Mouse (Mus musculus): ENCODE results near the gene Hcst.

The Hcst gene

DNA sequence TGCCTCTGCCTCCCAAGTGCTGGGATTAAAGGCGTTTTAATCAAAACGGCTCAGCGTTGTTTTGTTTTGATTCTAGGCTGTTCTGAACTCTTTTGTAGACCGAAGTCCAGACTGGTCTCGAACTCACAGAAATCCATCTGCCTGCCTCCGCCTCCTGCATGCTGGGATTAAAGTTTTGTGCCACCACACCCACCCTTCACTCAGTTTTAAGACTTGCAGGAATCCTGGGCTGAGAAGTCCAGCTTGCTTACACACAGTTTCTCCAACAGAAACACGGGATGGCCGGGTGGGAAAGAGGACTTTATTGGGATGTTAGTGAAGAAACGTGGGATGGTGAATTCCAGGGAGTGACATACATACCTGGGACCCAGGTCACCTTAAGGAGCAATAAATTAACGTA lies 15.0 kb upstream of the Hcst start:
- intact Hi-C loops (cut with DNase I): loop anchor here (5.0 kb wide), 3 partner anchors 37 to 87 kb away; no protein-coding TSS in a partner anchor

DNA sequence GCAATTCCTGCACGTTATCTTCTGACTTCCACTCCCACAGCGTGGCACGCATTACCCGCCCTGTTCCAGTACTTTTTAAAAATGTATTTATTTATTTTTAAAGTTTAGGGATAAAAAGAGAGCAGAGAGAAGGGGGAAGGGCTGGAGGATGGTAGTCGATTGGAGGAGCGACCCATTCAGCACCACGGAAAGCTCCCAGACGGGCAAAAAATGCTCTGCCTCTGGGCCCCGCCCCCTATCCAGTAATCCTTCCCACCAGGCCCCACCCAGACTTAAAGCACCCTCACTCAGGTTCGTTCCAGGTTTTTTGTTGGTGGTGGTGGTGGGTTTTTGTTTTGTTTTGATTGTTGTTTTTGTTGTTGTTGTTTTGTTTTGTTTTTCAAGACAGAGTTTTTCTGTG lies 14.6 kb upstream of the Hcst start:
- intact Hi-C loops (cut with DNase I): loop anchor here (5.0 kb wide), 2 partner anchors 37 to 87 kb away; no protein-coding TSS in a partner anchor

DNA sequence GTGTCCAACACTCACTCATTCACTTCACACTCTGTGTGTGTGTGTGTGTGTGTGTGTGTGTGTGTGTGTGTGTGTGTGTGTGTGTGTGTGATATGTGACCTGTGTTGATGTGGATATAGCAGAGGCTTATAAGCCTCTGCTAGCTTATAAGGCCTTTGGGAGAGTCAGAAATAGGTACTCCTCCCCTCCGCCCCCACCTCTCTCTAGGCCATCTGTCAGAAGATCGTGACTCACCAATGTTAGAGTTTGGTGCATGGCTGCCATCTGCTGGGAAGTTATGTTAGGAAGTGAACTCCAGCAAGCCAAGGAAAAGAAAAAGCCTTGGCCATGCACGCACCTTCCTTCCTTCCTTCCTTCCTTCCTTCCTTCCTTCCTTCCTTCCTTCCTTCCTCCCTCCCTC lies 12.1 kb upstream of the Hcst start:
- intact Hi-C loops (cut with DNase I): loop anchor here (1.0 to 5.0 kb wide), 3 partner anchors 34 to 84 kb away; no protein-coding TSS in a partner anchor

DNA sequence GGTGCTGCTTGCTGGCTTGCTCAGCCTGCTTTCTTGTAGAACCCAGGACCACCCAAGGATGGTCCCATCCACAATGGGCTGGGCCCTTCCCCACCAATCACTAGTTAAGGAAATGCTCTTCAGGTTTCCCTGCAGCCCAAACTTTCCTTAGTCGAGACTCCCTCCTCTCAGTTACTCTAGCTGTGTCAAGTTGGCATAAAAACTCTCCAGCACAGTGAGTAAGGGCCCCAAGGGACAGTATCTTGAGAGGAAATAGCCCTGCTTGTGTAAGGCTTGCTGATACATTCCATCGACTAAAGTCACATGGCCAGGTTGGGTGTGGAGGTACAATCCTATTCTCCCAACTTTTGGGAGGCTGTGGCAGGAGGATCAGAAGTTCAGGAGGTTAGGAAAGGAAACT lies 10.5 kb upstream of the Hcst start:
- intact Hi-C loops (cut with DNase I): loop anchor here (5.0 kb wide), 2 partner anchors 33 to 83 kb away; no protein-coding TSS in a partner anchor

DNA sequence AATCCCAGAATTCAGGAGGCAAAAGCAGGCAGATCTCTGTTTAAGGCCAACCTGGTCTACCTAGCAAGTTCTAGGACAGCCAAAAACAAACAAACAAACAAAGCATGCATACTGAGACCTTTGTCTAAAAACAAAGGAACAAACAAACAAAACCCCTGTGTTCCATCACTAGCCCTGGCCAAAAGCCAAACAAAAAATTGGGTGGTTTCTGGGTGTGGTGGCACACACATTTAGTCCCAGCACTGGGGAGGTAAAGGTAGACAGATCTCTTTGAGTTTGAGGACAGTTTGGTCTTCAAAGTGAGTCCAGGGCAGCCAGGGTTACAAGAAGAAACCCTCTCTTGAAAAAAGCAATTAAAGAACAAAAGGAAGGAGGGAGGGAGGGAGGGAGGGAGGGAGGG lies 9.7 kb upstream of the Hcst start:
- intact Hi-C loops (cut with DNase I): no loop called here

DNA sequence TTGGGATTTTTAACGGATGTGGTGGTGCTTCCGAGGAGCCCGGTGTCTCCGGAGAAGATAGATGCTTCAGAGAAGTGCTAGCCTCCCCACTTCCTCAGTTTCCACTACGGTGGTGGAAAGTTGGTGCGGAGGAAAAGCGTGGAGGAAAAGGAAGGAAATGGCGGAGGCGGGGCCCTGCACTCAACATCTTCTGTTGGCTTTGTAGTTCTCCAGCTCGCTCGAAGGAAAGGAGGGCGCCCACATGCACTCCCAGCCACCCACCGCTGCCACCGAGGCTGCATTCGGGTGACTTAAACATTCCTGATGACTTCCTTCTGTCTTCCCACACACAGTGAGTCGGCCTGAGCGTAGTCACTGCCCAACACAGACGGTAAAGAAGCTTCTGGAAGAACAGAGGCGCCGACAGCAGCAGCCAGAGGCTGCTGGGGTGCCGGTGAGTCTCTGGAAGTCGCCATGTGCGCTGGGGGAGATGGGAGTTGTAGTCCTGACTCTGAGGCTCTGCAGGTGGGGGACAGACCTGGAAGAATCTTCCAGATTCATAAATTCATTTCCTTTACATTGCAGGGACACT lies 3.5 kb upstream of the Hcst start:
- intact Hi-C loops (cut with DNase I): no loop called here

DNA sequence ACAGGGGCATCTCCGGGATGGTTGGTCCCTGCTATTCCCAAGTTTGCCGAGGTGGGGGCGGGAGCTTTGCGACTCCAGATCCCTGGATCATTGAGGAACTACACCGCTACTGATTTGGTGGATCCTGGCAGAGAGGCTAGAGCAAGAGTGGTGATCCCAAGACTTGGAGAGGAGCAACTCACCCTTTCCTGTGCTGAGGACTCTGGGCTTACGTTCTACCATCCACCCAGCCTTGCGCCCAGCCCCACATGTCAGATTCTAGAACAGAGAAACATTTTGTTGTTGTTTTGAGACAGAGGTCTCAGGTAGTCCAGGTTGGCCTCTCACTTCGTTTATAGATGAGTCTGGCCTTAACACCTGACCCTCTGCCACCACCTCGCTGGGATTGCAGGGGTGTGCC lies 2.9 kb upstream of the Hcst start:
- intact Hi-C loops (cut with DNase I): no loop called here

DNA sequence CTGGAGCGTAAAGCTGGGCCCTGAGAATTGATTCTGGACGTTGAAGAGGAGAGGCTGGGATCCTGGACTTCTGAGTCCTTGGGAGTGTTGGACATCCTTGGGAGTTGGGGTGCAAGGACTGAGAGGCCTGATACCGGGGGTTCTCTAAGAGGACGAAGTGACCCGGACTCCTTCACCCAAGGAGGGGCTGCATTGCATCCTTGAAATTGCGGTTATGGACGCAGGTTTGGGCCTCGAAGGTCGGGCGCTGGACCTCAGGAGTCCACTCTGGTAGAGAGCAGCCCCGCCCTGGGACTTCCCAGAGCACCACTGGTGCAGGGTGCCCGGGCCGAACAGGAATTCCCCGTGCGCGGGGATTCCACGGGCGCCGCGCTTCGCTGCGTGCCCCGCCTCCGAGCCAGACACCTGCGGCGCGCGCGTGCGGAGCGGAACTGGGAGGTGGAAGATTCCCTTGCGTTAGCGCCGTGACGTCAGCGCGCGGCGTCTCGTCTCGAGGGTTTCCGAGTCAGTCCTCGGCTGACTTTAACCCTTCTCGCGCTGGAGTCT lies 2.3 kb upstream of the Hcst start:
- intact Hi-C loops (cut with DNase I): no loop called here

DNA sequence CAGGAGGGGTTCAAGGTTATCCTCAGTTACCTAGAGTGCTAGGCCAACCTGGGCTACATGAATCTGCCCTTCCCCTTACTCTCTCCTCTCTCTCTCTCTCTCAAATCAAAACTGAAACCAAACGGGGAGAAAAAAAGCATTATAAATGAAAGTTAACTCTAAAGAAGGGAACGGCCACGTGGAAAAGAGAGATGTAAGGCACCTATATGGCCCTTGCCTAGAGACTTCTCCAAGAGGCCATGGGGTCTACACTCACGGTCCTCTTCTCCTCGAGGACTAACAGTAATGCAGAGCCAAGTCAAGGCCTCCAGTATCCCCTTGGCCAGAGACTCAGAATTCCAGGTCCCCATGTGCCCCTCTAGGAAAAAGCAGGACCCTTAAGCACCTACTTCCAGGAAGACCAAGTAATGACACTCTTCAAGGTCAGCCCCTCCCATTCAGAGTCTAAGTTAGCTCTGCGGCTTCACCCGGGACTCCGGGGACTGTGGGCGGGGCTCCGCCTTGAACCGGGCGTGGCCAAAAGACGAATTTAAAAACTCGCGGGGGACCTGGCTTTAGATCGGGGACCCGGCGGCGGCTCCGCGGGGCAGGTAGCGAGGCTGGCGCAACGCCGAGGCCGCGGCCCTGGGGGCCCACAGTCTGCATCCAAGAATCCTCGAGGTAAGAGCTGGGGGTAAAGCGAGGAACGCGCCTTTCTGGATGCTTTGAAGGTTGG lies 1.7 kb upstream of the Hcst start, which contains the start of gene Nfkbid:
Gene Nfkbid, plus strand, starts transcription at position 558 of the 715 bp plus-strand sequence.
- intact Hi-C loops (cut with DNase I): no loop called here

DNA sequence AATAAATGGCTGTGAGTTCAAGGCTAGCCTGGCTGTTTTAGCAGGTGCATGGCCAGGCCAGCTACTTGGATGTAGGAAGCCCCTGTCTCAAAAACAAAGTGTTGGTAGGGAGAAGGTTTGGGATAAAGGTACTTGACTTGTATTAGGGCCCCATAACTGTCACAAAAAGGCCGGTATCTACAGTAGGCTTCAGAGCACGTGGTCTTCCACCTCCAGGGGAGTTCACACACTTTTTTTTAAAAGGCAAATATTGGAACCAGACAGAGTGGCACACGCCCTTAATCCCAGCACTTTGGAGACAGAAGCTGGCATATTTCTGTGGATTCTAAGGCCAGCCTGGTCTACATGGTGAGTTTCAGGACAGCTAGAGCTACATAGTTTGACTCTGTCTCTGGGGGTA lies 1.0 kb upstream of the Hcst start:
- intact Hi-C loops (cut with DNase I): no loop called here

DNA sequence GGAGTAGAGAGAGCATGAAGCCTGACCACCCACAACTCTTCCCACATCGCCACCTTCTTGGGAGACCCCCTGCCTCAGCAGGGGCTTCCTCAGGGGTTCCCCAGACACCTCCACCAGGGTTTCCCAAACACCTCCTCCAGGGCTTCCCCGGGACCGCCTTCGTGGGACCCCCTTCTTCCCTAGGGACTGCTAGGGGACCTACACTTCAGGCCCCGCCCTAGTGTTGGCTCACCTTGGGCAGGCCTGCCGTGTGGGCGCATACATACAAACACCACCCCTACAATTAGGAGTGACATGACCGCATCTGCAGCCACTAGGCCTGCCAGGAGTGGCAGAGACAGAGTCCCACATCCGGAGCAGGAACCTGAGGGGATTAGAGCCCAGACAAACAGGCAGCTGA lies 1.8 kb downstream of the Hcst start:
- intact Hi-C loops (cut with DNase I): no loop called here

DNA sequence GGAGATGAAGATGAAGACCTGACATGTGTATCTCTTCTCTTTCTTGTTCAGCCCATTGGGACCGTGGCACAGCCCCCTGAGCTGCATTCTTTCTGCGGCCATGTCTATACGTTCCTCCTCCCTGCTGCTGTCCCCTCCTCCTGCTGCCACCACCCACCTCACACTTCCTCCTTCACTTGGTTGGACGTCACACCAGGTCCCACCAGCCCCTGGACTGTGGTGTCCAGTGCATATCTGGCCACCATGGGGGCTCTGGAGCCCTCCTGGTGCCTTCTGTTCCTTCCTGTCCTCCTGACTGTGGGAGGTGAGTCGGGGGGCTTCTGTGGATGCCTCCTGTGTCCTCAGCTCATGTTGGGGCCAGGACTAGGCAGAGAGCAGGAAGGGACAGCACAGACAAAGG lies 6.1 kb downstream of the Hcst start, which contains the start of gene Tyrobp:
Gene Tyrobp, plus strand, starts transcription at position 165 of the 400 bp plus-strand sequence.
- intact Hi-C loops (cut with DNase I): no loop called here

DNA sequence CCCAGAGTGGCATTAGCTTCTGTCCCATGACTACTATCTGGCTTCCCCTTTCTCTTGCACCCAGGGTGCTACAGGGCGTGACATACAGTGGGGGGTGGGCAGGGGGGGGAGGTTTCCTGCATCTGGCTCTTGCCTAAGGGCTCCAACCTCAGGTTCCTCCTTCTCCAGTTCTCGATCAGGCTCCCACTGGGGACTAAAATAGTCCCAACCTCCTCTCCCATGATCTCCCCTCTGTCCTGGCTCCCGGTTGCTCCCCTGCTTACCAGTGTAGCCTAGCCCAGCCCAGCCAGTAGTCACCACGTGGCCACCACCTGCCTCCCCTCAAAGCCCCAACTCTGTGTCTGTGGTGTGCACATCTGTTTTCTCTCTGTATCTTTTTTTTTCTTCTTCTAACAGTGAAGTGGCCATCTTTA lies 6.9 kb downstream of the Hcst start:
- intact Hi-C loops (cut with DNase I): no loop called here

DNA sequence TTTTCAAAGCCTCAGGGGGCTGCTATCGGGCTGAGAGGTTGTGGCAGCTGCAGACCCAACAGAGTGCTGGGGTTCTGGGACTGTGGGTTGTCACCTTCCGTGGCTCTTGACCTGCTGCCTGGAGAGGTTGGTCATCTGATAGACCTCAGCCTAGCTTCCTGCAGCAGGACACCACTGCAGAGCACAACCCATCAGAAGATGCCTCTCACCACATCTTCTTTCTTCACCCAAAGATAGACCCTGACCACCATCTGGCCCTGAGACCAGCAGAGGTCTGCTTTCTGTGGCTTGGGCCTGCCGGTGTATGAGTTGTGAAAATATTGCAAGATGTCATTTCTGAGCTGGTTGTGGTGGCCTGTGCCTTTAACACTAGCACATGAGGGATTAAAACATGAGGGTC lies 8.6 kb downstream of the Hcst start:
- intact Hi-C loops (cut with DNase I): no loop called here

DNA sequence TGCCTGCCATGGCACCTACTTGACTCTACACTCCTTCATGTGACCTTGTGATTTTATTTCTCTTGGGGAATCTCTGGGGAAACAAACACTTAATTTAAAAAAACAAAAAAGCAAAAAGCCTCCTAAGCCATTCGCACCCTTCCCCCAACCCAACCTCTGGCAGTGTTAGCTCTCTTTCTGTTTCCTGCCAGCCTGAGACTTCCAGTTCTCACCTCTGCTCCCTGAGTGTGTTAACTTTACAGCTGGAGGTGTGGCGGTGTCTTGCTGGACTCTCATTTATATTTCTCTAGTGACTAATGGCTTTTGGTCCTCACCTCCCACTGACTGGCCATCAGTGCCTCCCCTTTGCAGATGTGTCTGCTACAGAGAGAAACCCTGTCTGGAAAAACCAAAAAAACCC lies 9.9 kb downstream of the Hcst start:
- intact Hi-C loops (cut with DNase I): no loop called here

DNA sequence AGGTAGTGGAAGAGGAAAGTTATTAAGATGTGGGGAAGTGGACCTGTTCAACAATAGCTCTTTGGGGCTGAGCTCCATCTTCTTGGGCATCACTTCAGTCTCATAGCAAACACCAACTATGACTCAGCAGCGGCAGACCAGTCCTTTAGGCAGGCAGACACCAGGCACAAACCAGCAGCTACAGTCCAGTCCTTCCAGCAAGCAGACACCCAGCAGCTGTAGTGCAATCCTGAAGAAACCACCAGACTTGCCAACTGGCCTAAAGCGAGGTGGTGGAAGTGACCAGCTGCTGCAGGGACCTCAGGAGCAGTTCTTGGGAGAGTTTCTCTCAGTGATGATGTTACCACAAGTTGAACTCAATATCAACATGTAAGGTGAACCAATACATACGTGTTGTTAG lies 11.0 kb downstream of the Hcst start:
- intact Hi-C loops (cut with DNase I): no loop called here

DNA sequence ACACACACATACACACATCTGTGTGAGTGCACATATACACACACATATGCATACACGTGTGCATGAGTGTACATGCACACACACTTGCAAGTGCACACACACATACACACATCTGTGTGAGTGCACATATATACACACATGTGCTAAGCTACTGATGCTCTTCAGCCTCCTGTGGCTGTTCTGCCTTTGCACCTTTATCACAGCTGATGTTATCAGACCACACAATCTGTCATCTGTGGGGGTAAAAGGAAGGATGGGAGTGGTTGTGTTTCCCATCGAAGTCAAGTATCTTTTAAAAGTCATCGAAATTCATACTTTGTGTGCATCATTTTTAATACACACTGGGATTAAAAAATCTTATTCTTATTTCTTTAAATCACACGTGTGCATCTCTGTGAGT lies 17.3 kb downstream of the Hcst start:
- intact Hi-C loops (cut with DNase I): no loop called here

DNA sequence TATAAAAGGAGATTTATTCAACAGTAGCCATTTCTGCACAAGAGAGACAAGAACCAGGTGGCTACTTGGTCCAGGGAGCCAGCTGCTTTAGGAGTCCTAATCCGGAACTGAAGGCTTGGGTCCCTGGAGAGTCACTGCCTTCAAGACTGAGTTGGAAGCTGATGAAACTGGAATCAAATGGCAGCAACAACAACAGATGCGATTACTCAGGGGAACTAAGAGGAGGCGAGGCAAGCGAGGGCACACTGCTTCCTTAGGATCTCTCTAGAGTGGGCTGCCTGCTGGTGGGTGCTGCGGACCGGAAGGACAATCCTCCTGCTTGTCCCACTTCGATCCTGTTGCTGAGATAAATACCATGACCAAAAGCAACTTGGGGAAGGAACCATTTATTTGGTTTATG lies 20.0 kb downstream of the Hcst start:
- intact Hi-C loops (cut with DNase I): loop anchor here (5.0 kb wide), 1 partner anchor 33 kb away; no protein-coding TSS in a partner anchor

DNA sequence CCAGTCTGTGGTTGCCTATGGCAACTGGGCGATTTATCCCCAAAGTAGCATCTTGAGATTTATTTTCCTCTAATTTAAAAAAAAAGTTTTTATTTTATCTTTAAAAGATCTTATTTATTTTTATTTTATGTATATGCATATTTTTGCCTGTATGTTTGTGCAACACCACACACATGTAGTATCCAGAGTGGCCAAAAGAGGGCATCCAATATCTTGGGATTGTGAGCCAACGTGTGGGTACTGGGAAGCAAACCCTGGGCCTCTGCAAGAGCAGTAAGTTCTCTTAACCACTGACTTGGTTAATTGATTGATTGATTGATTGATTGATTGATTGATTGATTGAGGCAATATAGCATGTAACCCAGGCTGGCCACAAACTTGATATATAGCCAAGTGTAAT lies 24.8 kb downstream of the Hcst start:
- intact Hi-C loops (cut with DNase I): loop anchor here (5.0 kb wide), 1 partner anchor 37 kb away; no protein-coding TSS in a partner anchor

DNA sequence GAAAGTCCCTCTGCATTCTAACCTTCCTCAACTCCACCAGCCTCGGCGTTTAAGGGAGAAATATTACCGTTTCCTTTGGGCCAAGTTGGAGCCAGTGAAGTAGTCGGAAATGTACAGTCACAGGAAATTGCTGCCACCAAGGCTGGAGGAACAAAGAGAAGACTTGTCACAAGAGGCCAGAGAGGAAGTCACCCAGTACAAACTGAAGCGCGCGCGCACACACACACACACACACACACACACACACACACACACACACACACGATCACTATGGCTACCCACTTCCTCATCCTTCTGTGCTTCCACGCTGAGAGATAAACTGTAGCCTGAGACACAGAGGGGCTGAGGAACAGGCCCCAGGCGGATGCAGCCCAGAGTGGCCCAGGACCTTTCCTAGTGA lies 25.3 kb downstream of the Hcst start:
- intact Hi-C loops (cut with DNase I): no loop called here

DNA sequence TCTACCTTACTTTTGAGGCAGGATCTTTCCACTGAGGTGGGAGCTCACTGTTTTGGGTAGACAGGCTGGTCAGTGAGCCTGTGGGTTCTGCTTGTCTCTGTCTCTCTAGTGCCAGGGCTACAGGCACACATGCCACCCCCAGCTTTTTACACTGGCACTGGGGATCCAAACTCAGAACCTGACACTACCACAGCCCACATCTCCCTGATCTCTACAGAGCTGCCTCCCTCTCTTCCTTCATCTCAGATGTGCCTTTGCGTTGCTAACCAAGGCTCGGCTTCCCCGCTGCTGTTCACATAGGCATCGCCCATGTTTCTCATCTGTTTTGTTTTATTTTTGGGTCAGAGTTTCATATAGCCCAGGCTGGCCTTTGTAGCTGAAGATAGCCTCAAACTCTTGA lies 26.0 kb downstream of the Hcst start:
- intact Hi-C loops (cut with DNase I): no loop called here

DNA sequence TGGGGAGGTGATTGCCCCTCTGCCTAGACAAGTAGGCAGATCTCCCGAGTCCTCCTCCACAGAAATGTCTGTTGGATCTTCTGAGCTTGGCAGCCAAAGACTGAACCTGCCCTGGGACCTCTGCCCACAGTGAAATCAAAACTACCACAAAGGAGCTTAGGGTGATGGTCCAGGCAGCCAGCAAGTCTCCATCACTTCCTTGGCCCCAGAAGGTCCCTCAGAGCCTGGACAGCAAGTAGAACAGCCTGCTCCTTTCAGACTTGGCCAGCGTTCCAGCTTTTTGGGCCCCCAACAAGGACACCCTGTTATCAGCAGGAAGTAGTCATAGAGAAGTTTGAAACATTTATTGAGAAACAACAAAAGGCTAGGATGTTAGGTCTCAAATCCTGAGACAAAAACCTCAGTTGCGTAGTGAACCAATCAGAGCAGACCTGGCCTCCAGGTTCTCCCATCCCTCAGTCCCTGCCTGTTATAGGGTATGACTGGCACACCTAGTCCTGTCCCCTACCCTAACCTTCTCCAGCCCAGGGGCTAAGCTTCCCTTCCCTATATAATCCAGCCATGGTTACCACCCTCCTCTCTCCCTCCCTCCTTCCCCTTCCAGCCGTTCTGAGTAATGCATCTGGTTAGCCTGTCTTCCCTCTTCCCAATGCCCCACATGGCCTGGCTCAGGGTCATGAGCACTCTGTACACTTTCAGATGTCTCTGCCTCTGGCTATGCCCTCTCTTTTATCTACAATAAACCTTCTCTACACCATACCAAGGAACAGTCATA lies 26.7 kb downstream of the Hcst start:
- intact Hi-C loops (cut with DNase I): no loop called here
